Mouse (Mus musculus): Measurements from ENCODE around the gene Pld1. TPM values are rescaled to one million over a fixed set of nuclear protein-coding genes. Genes with fewer than 3 reads are reported as not detected.

Pld1 gene
- polyA plus RNA-seq, 1 experiment from 2014 or later, result 5.7 TPM

DNA sequence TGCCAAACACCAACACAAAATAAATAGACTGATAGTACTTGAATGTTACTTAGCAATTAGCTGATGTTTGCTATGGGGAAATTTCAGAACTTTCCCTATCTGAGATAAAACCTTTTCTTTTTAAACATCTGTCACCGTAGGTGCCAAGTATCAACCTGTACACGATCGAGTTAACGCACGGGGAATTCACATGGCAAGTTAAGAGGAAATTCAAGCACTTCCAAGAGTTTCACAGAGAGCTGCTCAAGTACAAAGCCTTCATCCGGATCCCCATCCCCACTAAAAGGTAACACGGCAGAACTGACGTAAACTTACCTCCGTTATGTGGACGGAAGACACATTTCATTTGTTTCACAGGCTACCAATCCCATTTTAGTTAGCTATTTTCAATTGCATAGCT lies 90.0 kb downstream of the Pld1 start:
- 96% methylated on average over 10 of the region's 10 CpGs for WGBS
- no peaks in the 10 kb centered on the region for H3K27me3 ChIP-seq (ENCODE audit: control insufficient read depth, insufficient read depth, low read length)
- no peak overlapping the region for H3K4me2 ChIP-seq (ENCODE audit: low read depth, low read length)
- H3K36me3 ChIP-seq (ENCODE audit: control insufficient read depth, insufficient read depth, low read length), result no peaks in the 10 kb centered on the region
- no peaks in the 10 kb centered on the region for H3K9me3 ChIP-seq (ENCODE audit: control insufficient read depth, low read length)
- no peak overlapping the region for H3K27ac ChIP-seq (ENCODE audit: low read depth, low read length)
- no peaks in the 10 kb centered on the region for H3K4me1 ChIP-seq (ENCODE audit: control insufficient read depth, insufficient read depth, low read length)
- no peak overlapping the region for H3K4me3 ChIP-seq (ENCODE audit: low read depth, low read length)
- H3K9ac ChIP-seq (replicated peaks; ENCODE audit: low read depth, low read length), result no peak overlapping the region
- no peak for ATAC-seq (ENCODE audit: low read depth)

GRCm38 (mm10) chr3:28030860-28031259 lies 92.4 kb downstream of the Pld1 start:
- no peak for ATAC-seq (ENCODE audit: low read depth)
- no peaks in the 10 kb centered on the region for H3K9me3 ChIP-seq (ENCODE audit: control insufficient read depth, low read length)

GRCm38 (mm10) chr3:28031643-28032243 lies 93.2 kb downstream of the Pld1 start:
- H3K4me3 ChIP-seq (ENCODE audit: low read depth, low read length), result no peak overlapping the region
- no peak overlapping the region for H3K9ac ChIP-seq (replicated peaks; ENCODE audit: low read depth, low read length)
- no peaks in the 10 kb centered on the region for H3K36me3 ChIP-seq (ENCODE audit: control insufficient read depth, insufficient read depth, low read length)
- H3K27me3 ChIP-seq (ENCODE audit: control insufficient read depth, insufficient read depth, low read length), result no peaks in the 10 kb centered on the region
- ATAC-seq (ENCODE audit: low read depth), result no peak
- H3K9me3 ChIP-seq (ENCODE audit: control insufficient read depth, low read length), result no peaks in the 10 kb centered on the region
- 76% methylated on average over 7 of the region's 7 CpGs for WGBS
- no peak overlapping the region for H3K27ac ChIP-seq (ENCODE audit: low read depth, low read length)
- no peak overlapping the region for H3K4me2 ChIP-seq (ENCODE audit: low read depth, low read length)
- H3K4me1 ChIP-seq (ENCODE audit: control insufficient read depth, insufficient read depth, low read length), result no peaks in the 10 kb centered on the region

More at GRCm38 (mm10) chr3:28030860-28031259, 92.4 kb downstream of the Pld1 start:
- H3K4me3 ChIP-seq (ENCODE audit: low read depth, low read length), result no peak overlapping the region
- H3K27ac ChIP-seq (ENCODE audit: low read depth, low read length), result no peak overlapping the region
- no peaks in the 10 kb centered on the region for H3K27me3 ChIP-seq (ENCODE audit: control insufficient read depth, insufficient read depth, low read length)
- H3K4me2 ChIP-seq (ENCODE audit: low read depth, low read length), result no peak overlapping the region
- H3K4me1 ChIP-seq (ENCODE audit: control insufficient read depth, insufficient read depth, low read length), result no peaks in the 10 kb centered on the region
- WGBS, result 89% methylated on average over 5 of the region's 5 CpGs
- H3K36me3 ChIP-seq (ENCODE audit: control insufficient read depth, insufficient read depth, low read length), result no peaks in the 10 kb centered on the region
- H3K9ac ChIP-seq (replicated peaks; ENCODE audit: low read depth, low read length), result no peak overlapping the region

GRCm38 (mm10) chr3:28033898-28034297 lies 95.4 kb downstream of the Pld1 start:
- Histone ChIP-seq H3K27ac (ENCODE audit: low read depth, low read length) (no peak overlapping the region), H3K4me1 (ENCODE audit: control insufficient read depth, insufficient read depth, low read length) (no peaks in the 10 kb centered on the region), H3K36me3 (ENCODE audit: control insufficient read depth, insufficient read depth, low read length) (no peaks in the 10 kb centered on the region), H3K27me3 (ENCODE audit: control insufficient read depth, insufficient read depth, low read length) (no peaks in the 10 kb centered on the region), H3K4me2 (ENCODE audit: low read depth, low read length) (no peak overlapping the region), H3K4me3 (ENCODE audit: low read depth, low read length) (no peak overlapping the region), H3K9me3 (ENCODE audit: control insufficient read depth, low read length) (no peaks in the 10 kb centered on the region), H3K9ac (replicated peaks; ENCODE audit: low read depth, low read length) (no peak overlapping the region)
- WGBS, result 98% methylated on average over 3 of the region's 3 CpGs
- no peak for ATAC-seq (ENCODE audit: low read depth)

DNA sequence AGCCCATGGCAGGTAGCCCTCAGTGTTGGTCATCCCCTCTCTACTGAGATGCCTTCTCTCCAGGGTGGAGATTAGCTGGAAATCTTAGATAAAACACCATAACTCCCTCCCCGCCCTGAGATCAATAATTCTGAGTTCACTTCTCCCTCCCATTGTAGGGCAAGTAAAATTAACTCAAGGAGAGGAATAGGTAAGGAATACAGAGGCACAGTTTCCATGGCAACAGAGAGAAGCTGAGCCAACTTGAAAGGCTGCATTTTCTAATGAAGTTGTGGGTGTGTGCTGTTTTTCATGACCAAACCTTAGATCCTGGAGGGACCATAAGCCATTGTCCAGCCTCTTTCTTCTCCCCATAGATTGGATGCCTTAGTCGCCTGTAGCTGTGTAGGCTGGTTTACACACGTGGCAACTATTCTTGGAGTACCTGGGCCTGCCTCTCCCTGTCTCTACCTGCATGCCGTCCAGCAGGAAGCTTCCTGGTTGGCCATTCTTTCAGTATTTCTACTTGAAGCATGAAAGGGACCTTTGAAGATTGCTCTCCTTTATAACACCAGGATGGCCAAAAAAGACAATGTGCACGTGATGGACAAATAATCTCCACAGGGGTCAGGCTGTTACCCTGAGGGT lies 96.3 kb downstream of the Pld1 start:
- Histone ChIP-seq H3K4me3 (ENCODE audit: low read depth, low read length) (no peak overlapping the region), H3K4me1 (ENCODE audit: control insufficient read depth, insufficient read depth, low read length) (no peaks in the 10 kb centered on the region), H3K27me3 (ENCODE audit: control insufficient read depth, insufficient read depth, low read length) (no peaks in the 10 kb centered on the region), H3K4me2 (ENCODE audit: low read depth, low read length) (no peak overlapping the region), H3K27ac (ENCODE audit: low read depth, low read length) (no peak overlapping the region), H3K9me3 (ENCODE audit: control insufficient read depth, low read length) (no peaks in the 10 kb centered on the region), H3K9ac (replicated peaks; ENCODE audit: low read depth, low read length) (no peak overlapping the region), H3K36me3 (ENCODE audit: control insufficient read depth, insufficient read depth, low read length) (no peaks in the 10 kb centered on the region)
- 70% methylated on average over 5 of the region's 5 CpGs for WGBS
- ATAC-seq (ENCODE audit: low read depth), result no peak

GRCm38 (mm10) chr3:28037320-28037932 lies 98.9 kb downstream of the Pld1 start:
- ATAC-seq (ENCODE audit: low read depth), result no peak
- Histone ChIP-seq H3K36me3 (ENCODE audit: control insufficient read depth, insufficient read depth, low read length) (no peaks in the 10 kb centered on the region), H3K4me1 (ENCODE audit: control insufficient read depth, insufficient read depth, low read length) (no peaks in the 10 kb centered on the region), H3K4me2 (ENCODE audit: low read depth, low read length) (no peak overlapping the region), H3K4me3 (ENCODE audit: low read depth, low read length) (no peak overlapping the region), H3K27ac (ENCODE audit: low read depth, low read length) (no peak overlapping the region), H3K9me3 (ENCODE audit: control insufficient read depth, low read length) (no peaks in the 10 kb centered on the region), H3K9ac (replicated peaks; ENCODE audit: low read depth, low read length) (no peak overlapping the region), H3K27me3 (ENCODE audit: control insufficient read depth, insufficient read depth, low read length) (no peaks in the 10 kb centered on the region)
- 75% methylated on average over 8 of the region's 8 CpGs for WGBS

GRCm38 (mm10) chr3:28038106-28038505 lies 99.6 kb downstream of the Pld1 start:
- no peak overlapping the region for H3K27ac ChIP-seq (ENCODE audit: low read depth, low read length)
- H3K27me3 ChIP-seq (ENCODE audit: control insufficient read depth, insufficient read depth, low read length), result no peaks in the 10 kb centered on the region
- ATAC-seq (ENCODE audit: low read depth), result no peak
- no peak overlapping the region for H3K4me3 ChIP-seq (ENCODE audit: low read depth, low read length)
- H3K9me3 ChIP-seq (ENCODE audit: control insufficient read depth, low read length), result no peaks in the 10 kb centered on the region
- H3K4me1 ChIP-seq (ENCODE audit: control insufficient read depth, insufficient read depth, low read length), result no peaks in the 10 kb centered on the region
- no peak overlapping the region for H3K4me2 ChIP-seq (ENCODE audit: low read depth, low read length)
- H3K9ac ChIP-seq (replicated peaks; ENCODE audit: low read depth, low read length), result no peak overlapping the region
- no peaks in the 10 kb centered on the region for H3K36me3 ChIP-seq (ENCODE audit: control insufficient read depth, insufficient read depth, low read length)
- 18% methylated on average over 2 of the region's 2 CpGs for WGBS

DNA sequence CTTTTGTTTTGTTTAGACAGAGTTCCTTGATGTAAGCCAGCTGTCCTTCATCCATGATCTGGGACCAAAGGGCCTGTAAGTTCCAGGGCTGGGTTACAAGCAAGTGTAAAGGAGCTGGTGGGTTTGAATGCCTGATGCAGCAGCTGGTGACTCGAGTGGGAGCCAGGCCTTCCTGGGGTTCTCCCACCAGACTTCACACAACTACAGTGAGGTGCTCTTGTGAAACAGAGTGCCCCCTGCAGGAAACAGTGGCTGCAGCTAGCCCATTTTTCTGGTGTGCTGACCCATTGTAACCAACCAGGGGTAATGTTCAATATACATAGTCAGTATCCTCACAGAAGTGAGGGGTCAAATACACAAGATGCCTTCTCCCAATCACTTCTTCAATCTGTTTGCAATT lies 101.3 kb downstream of the Pld1 start:
- Histone ChIP-seq H3K36me3 (ENCODE audit: control insufficient read depth, insufficient read depth, low read length) (no peaks in the 10 kb centered on the region), H3K4me2 (ENCODE audit: low read depth, low read length) (no peak overlapping the region), H3K27me3 (ENCODE audit: control insufficient read depth, insufficient read depth, low read length) (no peaks in the 10 kb centered on the region), H3K4me3 (ENCODE audit: low read depth, low read length) (no peak overlapping the region), H3K9ac (replicated peaks; ENCODE audit: low read depth, low read length) (no peak overlapping the region), H3K27ac (ENCODE audit: low read depth, low read length) (no peak overlapping the region), H3K9me3 (ENCODE audit: control insufficient read depth, low read length) (no peaks in the 10 kb centered on the region), H3K4me1 (ENCODE audit: control insufficient read depth, insufficient read depth, low read length) (no peaks in the 10 kb centered on the region)
- no peak for ATAC-seq (ENCODE audit: low read depth)
- WGBS, result 36% methylated on average over 1 of the region's 1 CpGs

DNA sequence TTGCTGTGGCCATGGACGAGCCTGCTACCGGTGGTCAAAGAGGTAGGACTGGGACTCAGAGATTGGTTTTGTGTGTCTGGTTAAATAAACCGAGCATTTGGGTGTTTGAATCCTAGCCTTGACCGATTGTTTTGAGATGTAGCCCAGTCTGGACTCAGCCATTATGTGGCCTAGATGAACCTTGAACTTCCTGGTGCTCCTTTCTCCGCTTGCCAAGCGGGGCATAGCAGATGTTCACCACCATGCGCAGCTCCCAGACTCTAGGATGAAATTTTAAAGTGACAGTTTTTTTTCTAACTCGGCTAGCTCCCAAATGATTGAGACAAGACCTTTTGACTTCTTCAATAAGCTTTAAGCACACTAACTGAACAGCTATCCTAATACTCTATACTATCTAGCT lies 102.7 kb downstream of the Pld1 start:
- Histone ChIP-seq H3K27ac (ENCODE audit: low read depth, low read length) (no peak overlapping the region), H3K27me3 (ENCODE audit: control insufficient read depth, insufficient read depth, low read length) (no peaks in the 10 kb centered on the region), H3K9ac (replicated peaks; ENCODE audit: low read depth, low read length) (no peak overlapping the region), H3K9me3 (ENCODE audit: control insufficient read depth, low read length) (no peaks in the 10 kb centered on the region), H3K4me1 (ENCODE audit: control insufficient read depth, insufficient read depth, low read length) (no peaks in the 10 kb centered on the region), H3K36me3 (ENCODE audit: control insufficient read depth, insufficient read depth, low read length) (no peaks in the 10 kb centered on the region), H3K4me3 (ENCODE audit: low read depth, low read length) (no peak overlapping the region), H3K4me2 (ENCODE audit: low read depth, low read length) (no peak overlapping the region)
- 91% methylated on average over 8 of the region's 8 CpGs for WGBS
- ATAC-seq (ENCODE audit: low read depth), result no peak
